Mouse (Mus musculus) gastrocnemius, postnatal 10 days (tissue): ENCODE measurements around the gene Cep162. TPM values are rescaled to one million over a fixed set of nuclear protein-coding genes. Genes with fewer than 3 reads are reported as not detected.

Source experiments
- DNase-seq: peaks from one replicate; pipeline ENCODE4 v3.0.0; 2021; ENCODE audit warnings: mixed read lengths
- long read RNA-seq, 2 experiments: library from polyadenylated mRNA; stranded (forward); transcript quantifications; one replicate each; pipeline ENCODE4 v2.0.0; 2021
- total RNA-seq, 2 experiments: library from RNA; stranded (reverse); gene quantifications; 2 replicates each; pipeline ENCODE4 v1.2.3; 2021

The Cep162 gene
- 1 to 10 TPM; 2.3 to 3.5 TPM for total RNA-seq
- long read RNA-seq, experiment 1, full-length matches to known transcripts: 1 of 1 reads
- long read RNA-seq, experiment 1, partial matches to known transcripts: 0 of 1 reads
- long read RNA-seq, experiment 1, other reads (novel, unspliced or antisense): 0 of 1 reads
- long read RNA-seq, experiment 2, full-length matches to known transcripts: 1 of 2 reads
- long read RNA-seq, experiment 2, partial matches to known transcripts: 1 of 2 reads
- long read RNA-seq, experiment 2, other reads (novel, unspliced or antisense): 0 of 2 reads

DNA sequence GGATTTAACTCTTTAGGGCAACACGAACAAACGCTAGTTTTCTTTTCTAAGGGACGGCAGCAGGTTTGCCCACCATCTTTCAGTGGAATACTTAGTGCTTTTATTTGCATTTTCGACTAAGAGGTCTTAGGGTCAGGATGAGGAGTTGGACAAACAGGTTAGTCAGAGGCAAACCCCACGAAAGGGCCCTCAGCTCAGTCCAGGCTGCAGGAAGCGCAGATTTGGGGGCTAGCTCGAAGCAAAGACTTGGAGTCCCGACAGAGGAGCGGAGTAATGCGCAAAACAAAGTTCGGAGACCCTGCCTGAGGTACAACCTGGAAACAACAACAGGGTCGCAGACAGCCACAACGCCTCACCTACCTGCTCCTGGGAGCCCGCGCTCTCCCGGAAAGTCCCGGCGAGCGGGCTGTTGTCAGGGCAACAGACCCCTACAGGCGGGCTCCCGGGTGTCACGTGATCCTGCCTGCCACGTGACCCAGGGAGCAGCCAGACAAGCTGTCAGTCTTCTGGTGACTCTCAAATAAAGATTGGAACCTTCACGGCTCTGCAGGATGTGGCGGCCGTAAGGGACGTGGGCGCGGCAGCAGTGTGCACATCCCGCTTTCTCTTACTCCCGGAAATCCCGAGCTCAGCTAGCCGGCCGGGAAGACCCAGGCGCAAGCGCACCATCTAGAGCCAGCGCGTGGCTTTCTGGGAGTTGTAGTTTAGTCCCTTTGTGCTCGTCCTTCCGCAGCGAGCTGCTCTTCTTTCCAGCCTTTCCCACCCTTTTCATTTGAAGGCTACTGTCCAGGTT, at the start of gene Cep162:
Gene Cep162, minus strand, starts transcription at position 634 of the 793 bp plus-strand sequence.
- peak; percentile 84 for DNase-seq

DNA sequence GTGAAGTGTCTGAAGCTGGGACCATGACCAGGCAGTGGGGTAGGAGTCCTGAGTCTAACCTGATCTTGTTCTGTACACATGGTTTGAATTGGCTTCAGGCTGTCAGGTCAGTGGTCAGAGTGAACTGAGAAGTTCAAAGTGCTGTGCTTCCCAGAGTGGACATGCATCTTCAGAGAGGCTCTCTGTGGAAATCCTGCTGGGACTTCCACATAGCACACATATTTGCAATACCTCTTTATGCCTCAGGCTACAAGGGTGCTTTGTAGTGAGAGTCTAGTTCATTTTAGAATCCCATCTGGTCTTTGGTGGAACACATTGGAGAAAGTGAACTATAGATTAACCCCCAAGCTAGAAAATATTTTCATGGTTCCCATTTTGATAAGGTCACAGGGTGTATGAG, 47.9 kb upstream of the Cep162 start:
- DNase-seq: no peak

DNA sequence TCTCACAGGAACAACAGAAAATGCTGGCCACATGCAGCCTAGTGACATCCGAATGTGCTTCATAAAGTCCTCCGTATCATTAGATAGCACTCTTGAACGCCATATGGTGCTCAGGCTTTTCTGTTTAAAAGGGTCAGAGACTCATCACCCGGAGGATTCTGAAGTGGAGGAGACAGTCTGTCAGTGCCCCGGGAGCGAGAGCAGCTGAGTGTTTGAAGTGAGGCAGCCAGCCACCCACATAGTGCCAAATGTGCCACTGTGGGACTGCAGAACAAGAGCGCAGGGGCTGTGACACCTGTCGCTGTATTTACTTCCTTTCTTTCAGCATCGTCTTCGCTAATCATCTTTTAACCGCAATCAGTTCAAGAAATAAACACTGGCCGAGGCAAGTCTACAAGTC, 43.6 kb upstream of the Cep162 start:
- no peak for DNase-seq

DNA sequence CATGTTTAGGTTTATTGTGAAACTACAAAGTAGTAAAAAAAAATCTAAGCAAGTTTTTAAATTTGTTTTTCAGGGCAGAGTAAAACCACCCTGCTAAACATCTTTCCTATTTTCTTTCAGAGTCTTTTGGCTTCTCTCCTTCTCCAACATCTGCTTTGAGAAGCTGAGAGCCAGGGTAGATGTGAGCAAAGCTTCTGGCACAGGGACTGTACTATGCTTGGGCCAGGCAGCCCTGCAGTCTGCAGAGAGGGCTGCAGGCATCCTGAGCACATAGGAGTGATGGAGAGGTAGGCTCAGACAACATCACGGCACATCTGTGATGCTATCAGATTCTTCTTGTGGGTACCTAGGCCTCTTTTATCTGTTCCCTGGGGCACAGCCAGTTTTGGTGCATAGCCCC, 42.2 kb upstream of the Cep162 start:
- no peak for DNase-seq

DNA sequence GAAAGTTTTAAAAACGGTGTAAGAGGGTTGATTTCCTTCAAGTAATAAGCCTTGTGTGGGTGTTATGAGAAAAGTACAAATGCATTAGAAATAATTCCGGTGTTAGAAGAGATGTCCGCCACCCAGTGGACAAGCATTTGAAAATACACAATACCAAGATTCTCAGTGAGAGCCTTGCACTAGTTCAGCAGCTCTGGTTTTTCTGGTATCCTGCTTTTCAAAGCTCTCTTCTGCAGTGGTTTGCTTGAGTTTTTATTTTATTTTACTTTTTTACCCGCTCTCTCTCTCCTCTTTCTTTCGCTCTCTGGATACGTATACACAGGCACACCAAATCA, 327 bp upstream of the Cep162 start:
- DNase-seq: no peak

DNA sequence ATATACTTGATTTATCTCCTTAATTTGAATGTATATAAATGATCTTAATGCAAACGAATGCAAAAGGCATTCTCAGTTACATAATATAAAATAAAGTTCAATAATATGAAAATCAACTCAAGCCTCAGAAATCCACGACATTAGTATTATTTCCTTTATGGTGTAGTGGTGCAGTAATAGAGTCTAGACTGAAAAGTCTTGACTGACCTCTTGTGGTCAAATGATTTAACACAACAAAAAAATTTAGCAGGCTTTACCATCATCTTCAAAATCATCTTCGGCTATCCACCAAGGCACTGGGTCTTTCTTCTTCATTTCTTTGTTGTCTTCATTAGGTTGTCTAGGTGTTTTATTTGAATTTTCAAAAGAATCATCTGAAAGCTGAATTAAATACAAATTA, 7.2 kb downstream of the Cep162 start:
- DNase-seq: no peak

DNA sequence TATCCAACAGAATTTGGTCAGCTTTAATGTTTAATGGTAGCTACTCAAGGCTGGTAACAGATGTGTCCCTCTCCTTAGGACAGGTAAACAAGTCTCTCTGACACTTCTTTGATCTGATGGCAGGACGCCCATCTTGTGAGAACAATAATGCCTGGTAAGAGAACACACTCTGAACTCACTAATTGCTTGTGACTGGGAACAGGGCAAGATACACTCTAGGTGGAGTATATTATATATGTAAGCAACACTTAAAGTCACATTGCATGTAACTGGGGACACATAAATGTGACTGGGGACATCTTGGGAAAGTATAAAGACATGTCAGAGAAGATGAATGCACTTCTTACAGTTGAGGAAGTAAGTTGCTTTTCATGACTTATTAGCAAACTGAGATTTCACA, 7.7 kb downstream of the Cep162 start:
- DNase-seq: no peak

DNA sequence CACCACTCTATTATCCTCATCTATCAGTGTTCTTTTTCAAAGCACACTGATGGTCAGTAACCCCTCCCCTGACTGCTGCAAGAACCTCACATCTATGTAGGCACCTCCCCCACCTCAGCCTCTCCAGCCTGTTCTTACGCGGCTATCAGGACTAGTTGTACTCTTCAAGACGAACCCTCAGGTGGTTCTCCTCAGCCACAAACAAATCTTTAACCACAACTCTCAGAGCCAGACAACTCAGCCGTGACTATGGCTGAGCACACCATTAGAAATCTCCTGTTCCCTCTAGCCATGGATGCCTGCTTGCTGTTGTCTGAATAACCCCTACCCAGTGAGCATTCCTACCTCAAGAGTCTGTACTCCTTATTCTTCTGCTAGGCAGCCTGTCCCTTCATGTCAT, 42.1 kb downstream of the Cep162 start:
- no peak for DNase-seq

DNA sequence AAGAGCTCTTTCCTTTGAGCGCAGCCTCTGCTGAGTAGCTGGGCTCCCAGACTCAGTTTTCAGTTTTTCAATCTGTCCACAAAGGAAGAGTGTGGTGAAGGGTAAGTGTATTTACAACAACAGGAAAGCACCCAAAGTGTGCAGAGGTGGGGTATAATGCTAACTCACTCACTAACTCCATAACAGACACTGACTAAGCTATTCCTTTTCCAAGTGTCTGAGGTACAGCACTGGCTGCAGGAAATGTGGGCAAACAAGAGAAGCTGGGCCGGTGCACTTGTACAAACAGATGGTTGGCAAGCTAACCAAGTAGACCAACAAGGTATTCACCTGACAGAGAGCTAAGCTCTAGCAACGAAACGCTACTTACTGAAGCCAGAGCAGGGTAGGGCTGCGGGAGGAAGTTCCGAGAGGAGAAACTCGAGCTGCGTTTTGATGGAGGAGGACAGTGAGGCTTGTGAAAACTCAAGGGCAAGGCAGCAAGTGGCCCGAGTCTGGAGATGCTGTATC, 44.5 kb downstream of the Cep162 start:
- DNase-seq: no peak

DNA sequence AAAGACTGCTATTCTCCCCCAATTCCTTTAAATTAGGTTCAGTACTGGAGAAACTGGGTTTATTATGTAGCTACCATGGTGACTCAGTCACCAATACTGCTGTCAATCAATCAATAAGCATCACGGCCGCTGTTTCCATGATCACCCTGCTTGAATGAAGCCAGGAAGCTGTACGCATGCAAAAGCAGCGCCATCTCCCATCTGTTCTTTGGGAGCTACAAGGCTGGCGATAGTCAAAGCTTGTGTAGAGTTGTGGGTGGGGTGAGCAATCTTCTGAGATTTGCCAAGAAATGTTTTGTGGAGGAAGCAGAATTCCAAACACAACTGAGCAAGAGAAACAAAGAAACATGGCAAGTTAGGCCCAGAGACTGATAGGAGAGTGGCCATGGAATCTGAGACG, 52.9 kb downstream of the Cep162 start:
- no peak for DNase-seq

DNA sequence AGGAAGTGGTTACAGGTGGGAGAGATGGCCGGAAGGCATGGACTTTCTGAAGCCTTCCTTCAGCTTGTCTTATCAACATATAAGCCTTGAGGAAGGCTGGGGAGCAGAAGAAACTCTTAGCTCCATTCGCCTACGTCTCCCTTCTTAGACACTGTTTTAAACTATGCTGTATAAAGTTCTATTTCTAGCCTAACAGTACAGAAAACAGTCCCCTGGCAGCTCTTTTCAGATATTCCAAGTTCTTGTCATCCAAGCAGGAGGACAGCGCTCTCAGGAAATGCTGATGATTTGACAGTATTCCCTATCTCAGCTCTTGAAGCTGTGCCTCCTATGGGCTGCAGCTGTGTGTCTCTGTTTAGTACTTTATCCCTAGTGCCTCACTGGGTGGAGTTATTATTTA, 54.4 kb downstream of the Cep162 start:
- DNase-seq: no peak

DNA sequence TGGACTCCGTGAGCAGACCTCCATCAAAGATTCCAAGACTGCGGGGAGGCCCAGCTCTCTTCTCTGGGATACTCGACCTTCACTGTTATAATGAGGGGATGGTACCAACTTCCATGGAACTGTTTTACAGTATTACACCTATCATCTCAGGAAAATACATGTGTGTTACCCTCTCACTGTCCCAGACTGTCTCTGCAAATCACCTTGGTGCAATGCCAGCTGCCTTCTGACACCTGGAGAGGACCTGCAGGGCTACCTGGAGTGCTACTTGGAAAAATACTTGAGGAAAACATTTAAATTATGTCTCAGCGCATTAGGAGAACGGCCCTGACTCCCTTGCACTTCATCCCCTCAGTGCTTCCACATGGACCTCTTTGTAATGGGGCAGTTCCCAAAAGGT, 54.9 kb downstream of the Cep162 start:
- DNase-seq: no peak

DNA sequence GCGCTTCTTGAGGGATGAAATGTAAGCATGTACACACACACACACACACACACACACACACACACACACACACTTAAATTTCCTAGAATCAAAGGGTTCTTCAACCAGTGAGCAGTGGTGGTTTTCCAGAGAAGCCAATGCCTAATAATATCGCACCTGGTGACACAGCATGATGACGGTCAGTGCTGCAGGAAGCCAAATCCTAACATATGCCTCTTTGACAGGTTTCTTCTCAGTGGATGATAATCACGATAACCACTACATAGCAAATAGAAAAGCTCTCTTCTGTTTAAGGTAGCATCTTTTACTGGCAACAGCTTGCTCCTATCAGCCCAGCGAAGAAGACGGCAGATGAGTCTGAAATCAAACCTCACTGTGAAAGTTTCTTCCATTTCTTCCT, 57.3 kb downstream of the Cep162 start:
- DNase-seq: no peak

DNA sequence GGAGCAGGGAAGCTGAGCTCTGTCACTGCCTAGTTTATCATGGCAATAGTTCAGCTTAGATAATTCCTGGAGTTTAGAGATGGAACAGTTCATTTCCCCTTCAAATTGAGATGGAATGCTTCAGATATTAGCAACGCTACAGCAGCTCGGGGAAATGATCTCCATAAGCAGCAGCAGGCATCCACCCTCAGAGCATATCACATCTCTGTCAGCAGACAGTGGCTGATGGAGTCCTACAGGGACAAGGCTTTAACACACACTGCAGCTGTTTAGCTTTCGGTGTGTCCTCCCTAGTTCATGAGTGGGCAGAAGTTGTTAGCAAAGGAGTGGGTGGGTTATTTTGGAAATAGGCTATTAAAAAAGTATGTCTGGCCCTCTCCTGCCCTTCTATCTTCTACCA, 58.1 kb downstream of the Cep162 start:
- DNase-seq: no peak

DNA sequence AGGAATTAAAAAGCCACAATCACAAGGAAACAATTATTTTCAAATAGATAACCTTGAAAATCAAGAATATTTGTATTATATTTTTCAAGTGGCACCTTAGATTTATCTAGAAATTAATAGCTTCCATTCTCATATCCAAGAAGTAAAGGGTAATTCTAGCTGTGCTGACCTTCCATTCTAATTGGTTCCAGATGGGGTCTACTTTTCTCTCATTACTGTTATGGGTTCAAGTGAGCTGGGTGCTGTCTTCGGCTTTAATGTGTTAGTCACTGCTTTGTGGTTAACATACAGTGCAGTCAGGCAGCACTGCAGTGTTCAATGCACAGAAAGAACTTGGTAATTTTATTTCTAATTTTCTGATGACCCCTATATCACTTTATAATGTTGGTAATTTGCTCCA, 61.6 kb downstream of the Cep162 start:
- no peak for DNase-seq

DNA sequence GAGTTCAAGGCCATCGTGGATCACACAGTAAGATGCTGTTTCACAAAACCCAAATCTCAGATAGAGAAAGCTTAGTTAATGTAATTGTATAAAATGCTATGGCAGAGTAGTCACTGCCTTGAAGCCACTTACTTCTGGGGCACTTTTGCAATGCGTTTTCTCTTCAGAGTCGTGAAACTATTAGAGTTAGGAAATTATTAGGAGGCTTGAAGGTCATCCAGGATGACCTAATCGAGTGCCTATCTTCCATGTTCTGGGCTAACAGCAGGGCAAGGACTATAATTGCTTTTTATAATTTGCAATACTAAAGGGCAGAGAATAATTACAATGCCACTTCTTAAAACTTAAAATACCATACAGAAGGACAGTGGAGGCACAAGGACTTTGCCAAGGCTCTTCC, 68.0 kb downstream of the Cep162 start:
- no peak for DNase-seq

DNA sequence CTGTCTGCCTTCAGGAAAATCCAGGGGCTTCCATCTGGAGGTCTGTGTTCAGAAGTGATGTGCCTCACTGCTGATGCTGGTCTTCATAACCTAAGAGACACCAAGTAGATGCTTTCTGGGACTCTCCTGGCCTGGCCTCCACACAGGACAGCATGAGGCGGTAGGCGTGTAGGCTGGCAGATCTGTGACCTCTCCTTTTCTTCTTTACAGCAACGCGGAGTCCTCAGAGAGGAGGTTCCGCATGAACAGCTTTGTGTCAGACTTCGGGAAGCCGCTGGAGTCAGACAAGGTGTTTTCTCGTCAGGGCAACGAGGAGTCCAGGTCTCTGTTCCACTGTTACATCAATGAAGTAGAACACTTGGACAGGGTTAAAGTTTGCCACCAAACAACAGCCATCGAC, 73.1 kb downstream of the Cep162 start:
- no peak for DNase-seq

DNA sequence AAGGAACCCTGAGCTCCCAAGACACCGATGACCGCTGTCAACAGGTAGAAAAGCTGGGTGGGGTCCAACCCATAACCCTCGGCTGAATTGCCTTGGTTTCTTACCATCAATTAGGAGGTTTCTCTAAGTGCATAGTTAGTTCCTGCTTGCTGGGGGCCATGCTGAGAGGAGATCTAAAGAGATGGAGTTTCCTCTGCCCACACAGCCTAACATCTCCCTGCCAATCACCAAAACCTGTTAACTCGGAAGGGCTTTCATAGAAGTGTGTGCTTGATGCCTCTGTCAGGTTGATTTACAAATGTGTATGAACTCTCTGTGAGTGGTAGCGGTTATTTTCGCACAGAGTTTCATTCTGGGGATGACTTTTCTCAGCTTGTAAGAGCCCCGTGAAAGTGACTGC, 76.8 kb downstream of the Cep162 start:
- no peak for DNase-seq

DNA sequence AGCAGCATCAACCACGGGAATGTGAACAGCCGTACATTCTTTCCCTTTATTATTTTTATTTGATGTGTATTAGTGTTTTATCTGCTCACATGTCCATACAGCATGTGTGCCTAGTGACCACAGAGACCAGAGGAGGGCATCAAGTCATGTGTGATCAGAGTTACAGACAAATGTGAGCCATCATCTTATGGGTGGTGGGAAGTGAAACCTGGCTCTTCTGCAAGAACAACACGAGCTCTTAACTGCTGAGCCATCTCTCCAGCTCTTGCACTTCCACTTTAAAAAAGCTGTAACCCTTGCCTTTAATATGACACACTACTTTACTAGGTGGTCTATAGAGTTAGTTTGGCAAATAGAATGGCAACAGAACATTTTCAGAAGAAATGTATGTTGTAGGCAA, 83.8 kb downstream of the Cep162 start:
- no peak for DNase-seq

DNA sequence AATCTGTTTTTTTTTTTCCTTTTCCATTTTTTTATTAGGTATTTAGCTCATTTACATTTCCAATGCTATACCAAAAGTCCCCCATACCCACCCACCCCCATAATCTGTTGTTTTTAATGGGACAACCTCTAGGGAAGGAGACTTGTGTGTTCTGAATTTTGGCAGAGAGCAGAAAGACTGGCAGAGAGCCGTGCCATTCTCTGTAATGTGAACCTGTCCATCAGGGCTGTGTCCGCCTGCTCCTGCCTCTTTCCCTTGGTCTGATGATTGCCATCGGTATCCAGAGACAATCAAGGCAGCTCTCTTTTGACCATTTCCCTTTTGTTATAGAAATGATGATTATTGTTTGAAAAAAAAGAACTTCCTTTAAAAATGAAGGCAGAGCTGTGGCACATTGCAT, 84.4 kb downstream of the Cep162 start:
- no peak for DNase-seq

DNA sequence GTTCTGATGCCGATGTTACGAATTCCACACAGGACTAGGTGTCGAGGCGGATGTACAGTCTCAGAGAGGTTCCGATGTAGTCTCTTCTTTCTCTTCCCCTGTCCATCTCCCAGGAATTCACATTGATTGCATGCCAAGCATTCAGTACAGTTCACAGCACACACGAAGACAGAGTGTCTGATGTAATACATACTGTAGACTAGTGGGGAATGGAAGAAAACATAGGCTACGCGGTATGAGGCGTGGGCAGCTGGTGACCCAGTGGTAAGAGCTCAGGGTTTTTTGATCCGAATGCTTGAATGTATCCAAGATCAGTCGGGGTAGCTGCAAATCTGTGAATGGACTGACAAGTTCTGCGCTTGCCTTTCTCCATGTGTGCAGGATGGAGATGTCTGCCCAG, 86.2 kb downstream of the Cep162 start:
- DNase-seq: no peak

DNA sequence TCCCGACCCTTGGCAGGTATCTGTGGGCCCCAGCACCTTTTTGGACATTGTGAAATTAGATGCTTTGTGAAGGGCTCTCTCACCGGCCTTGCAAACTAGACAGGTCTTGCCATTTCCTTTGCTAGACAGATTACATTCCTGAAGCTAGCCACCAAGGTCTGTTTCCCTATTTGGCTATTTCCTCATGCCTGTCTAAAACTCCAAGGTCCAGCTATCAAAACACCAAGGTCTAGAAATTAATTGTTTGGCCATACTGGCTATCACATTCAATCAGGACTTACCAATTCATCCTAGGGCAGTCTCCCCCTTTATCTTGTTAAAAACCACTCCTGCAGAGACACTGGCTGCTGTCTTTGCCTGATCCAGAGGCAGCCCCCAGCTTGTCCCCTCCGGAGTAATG, 87.3 kb downstream of the Cep162 start:
- no peak for DNase-seq

DNA sequence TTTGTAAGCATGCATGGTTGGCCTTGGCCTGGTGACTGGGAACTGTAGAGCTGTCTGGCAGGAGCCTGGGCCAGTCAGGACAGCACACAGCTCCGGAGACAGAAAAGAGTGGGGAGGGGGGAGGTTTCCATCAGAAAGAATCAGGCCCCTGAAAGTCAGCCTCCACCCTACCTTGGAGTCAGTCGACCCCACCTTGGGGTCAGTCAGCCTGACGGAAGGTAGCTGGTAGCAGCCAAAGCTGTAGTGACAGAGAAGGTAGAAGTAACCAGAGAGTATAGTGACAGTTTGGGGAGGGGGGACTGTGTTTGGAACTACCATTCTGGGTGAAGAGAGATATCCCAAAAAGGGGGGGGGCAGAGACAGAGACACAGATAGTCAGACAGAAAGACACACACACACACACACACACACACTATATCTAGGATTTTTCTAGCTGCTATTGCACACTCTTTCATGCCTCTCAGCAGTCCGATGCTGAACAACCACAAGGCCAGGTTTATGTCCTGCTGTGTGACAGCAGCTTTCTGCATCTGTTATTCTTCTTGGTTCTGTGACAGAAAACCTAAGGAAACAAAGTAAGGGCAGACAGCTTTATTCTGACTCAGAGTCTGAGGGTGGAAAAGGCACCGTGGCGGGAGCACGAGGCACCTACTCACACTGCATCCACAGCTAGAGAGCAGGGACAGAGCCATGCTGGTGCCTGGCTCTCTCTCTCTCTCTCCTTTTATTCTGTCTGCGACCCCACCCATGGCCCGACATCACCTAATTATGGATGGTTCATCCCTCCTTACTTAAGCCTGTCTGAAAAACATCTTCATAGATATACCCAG, 88.1 kb downstream of the Cep162 start:
- DNase-seq: no peak
